Mouse (Mus musculus) lung, adult 2 months (tissue): ENCODE measurements at regions not wholly inside any gene's neighbourhood (a gene's known extent, or its start where the extent isn't known, plus 50 kb on each side); places are given as distances from the start of the nearest gene placed in this dataset.

Experiments used
- CTCF ChIP-seq: fragments of 200-500 bp; IDR thresholded peaks from 2 replicates; pipeline ENCODE4 v1.5.1; 2011; ENCODE audit warnings: mild to moderate bottlenecking, low read length, control low read depth; ENCODE audit not compliant: insufficient read depth
- POLR2A ChIP-seq: fragments of 200-500 bp; IDR thresholded peaks from 2 replicates; pipeline ENCODE4 v1.6.1; 2011; ENCODE audit warnings: low read depth, mild to moderate bottlenecking, control low read depth, low read length, borderline replicate concordance; ENCODE audit errors: extremely low read depth

- TF ChIP-seq CTCF (no peak), POLR2A (no peak)
Observed at GRCm38 (mm10) chr6:24263796-24264195, 95.9 kb upstream of the Slc13a1 start.
